Mouse (Mus musculus) heart, postnatal 0 days (tissue): ENCODE results near the gene Acvr1b. TPM values are rescaled to one million over a fixed set of nuclear protein-coding genes. Genes with fewer than 3 reads are reported as not detected.

ENCODE experiments used
- ATAC-seq: fragments of 200-750 bp; cut with Nextera tagmentation; 2 replicates; pipeline ENCODE4 v1.8.0; 2017; ENCODE audit warnings: low read depth, moderate number of reproducible peaks, moderate library complexity; ENCODE audit not compliant: insufficient read depth
- DNase-seq: peaks from one replicate; pipeline ENCODE4 v3.0.0-alpha.2; 2016; ENCODE audit warnings: low spot score
- H3K27ac ChIP-seq: fragments of 300-500 bp; sonication (generic); 2 replicates; pipeline ENCODE4 v1.5.1; 2014; ENCODE audit warnings: low read depth, mild to moderate bottlenecking
- H3K27me3 ChIP-seq: fragments of 300-500 bp; sonication (generic); 2 replicates; pipeline ENCODE4 v1.6.1; 2014; ENCODE audit warnings: low read length, mixed read lengths; ENCODE audit not compliant: control insufficient read depth, insufficient read depth
- H3K36me3 ChIP-seq: fragments of 300-500 bp; sonication (generic); replicated peaks from 2 replicates; pipeline ENCODE4 v1.6.1; 2014; ENCODE audit warnings: low read length, mixed read lengths; ENCODE audit not compliant: control insufficient read depth, insufficient read depth
- H3K4me1 ChIP-seq: fragments of 300-500 bp; sonication (generic); 2 replicates; pipeline ENCODE4 v1.6.1; 2014; ENCODE audit warnings: antibody characterized with exemption; ENCODE audit not compliant: control insufficient read depth, insufficient read depth
- H3K4me2 ChIP-seq: fragments of 300-500 bp; sonication (generic); 2 replicates; pipeline ENCODE4 v1.6.1; 2014; ENCODE audit warnings: low read depth, mild to moderate bottlenecking, low read length, moderate library complexity
- H3K4me3 ChIP-seq: fragments of 300-500 bp; sonication (generic); 2 replicates; pipeline ENCODE4 v1.5.1; 2014; ENCODE audit warnings: low read depth, low read length
- H3K9ac ChIP-seq: fragments of 300-500 bp; sonication (generic); replicated peaks from 2 replicates; pipeline ENCODE4 v1.6.1; 2014; ENCODE audit warnings: low read depth, low read length, mixed read lengths
- H3K9me3 ChIP-seq: fragments of 300-500 bp; sonication (generic); replicated peaks from 2 replicates; pipeline ENCODE4 v1.6.1; 2016; ENCODE audit warnings: low read length; ENCODE audit not compliant: control insufficient read depth
- CTCF ChIP-seq: IDR thresholded peaks from 2 replicates; pipeline ENCODE4 v1.5.1; 2016; ENCODE audit warnings: antibody characterized with exemption, control low read depth, low read depth
- EP300 ChIP-seq: IDR thresholded peaks from 2 replicates; pipeline ENCODE4 v1.6.1; 2016; ENCODE audit warnings: antibody characterized with exemption, low read depth
- WGBS: fragments of 180-500 bp; shearing (Covaris S2); extraction: QIAGEN DNeasy Blood & Tissue Kit; methylation state at CpG from one replicate; pipeline ENCODE4 v1.1.7; 2014; 5-methylcytosine and 5-hydroxymethylcytosine counted together
- polyA plus RNA-seq: library from polyadenylated mRNA; unstranded; fragments of >200 nt; fragmentation: Nextera tagmentation; extraction: Ambion mirVana; gene quantifications from 2 replicates; pipeline ENCODE4 v1.2.1, GENCODE M21; 2015
- total RNA-seq: library from RNA; depleted of rRNA; stranded (reverse); fragments of >200 nt; gene quantifications from 2 replicates; pipeline ENCODE4 v1.2.3, GENCODE M21; 2014; ENCODE audit warnings: low replicate concordance

Acvr1b gene
- total and polyA plus RNA-seq, 2 experiments from 2014 or later: 5.8 to 25.9 TPM

GRCm38 (mm10) chr15:101197497-101198179, 23.8 kb downstream of the Acvr1b start:
- H3K36me3 ChIP-seq: peaks cover 70% of the 10 kb centered on the region

DNA sequence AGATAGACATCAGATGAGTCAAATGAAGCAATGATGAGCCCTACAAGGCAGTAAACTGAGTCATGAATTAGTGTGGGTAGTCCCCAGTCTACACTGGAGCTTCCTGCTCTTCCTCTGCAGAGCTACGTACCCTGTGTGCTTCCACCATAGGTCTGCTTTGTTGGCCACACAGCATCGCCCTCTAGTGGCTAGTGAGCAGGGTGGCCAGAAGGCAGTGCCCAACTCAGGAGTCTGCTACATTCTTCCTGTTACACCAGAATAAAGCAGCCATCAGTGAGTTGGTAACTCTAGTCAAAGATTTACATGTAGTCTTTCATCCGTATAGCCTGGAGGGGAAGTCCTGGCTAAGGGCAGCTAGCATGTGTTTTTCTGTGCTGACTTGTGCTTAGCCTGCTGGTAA, 24.4 kb downstream of the Acvr1b start:
- H3K27ac ChIP-seq: no peak overlapping the region
- 27% methylated on average over 3 of the region's 3 CpGs for WGBS
- no peaks in the 10 kb centered on the region for H3K27me3 ChIP-seq
- DNase-seq (peak; percentile 78), ATAC-seq (peak; percentile 79)
- H3K9me3 ChIP-seq: peaks cover 3% of the 10 kb centered on the region; the same call in 1 of the 2 replicates
- no peaks in the 10 kb centered on the region; the same call in 1 of the 2 replicates for H3K4me1 ChIP-seq
- peaks cover 76% of the 10 kb centered on the region for H3K36me3 ChIP-seq
- H3K9ac ChIP-seq: no peak overlapping the region
- TF ChIP-seq CTCF (peak; percentile 97), EP300 (no peak)
- H3K4me3 ChIP-seq: no peak overlapping the region
- H3K4me2 ChIP-seq: no peak overlapping the region

More at GRCm38 (mm10) chr15:101197497-101198179, 23.8 kb downstream of the Acvr1b start:
- Histone ChIP-seq H3K9ac (no peak overlapping the region), H3K4me1 (peaks cover 5% of the 10 kb centered on the region; the same call in 1 of the 2 replicates), H3K27ac (no peak overlapping the region), H3K4me3 (no peak overlapping the region), H3K9me3 (peaks cover 3% of the 10 kb centered on the region; the same call in 1 of the 2 replicates), H3K4me2 (no peak overlapping the region), H3K27me3 (no peaks in the 10 kb centered on the region)
- ATAC-seq (no peak), DNase-seq (no peak)
- 86% methylated on average over 15 of the region's 15 CpGs for WGBS
- no peak for TF ChIP-seq CTCF
- no peak for TF ChIP-seq EP300

GRCm38 (mm10) chr15:101198850-101199249, 25.0 kb downstream of the Acvr1b start:
- no peak overlapping the region for H3K9ac ChIP-seq
- peaks cover 3% of the 10 kb centered on the region; the same call in 1 of the 2 replicates for H3K9me3 ChIP-seq
- no peaks in the 10 kb centered on the region for H3K4me1 ChIP-seq
- H3K27ac ChIP-seq: no peak overlapping the region
- H3K27me3 ChIP-seq: no peaks in the 10 kb centered on the region
- ATAC-seq: no peak
- H3K36me3 ChIP-seq: peaks cover 82% of the 10 kb centered on the region
- no peak overlapping the region for H3K4me2 ChIP-seq
- DNase-seq: no peak
- WGBS: 86% methylated on average over 14 of the region's 14 CpGs
- no peak for TF ChIP-seq EP300
- peak; percentile 20; the same call in 1 of the 2 replicates for TF ChIP-seq CTCF
- H3K4me3 ChIP-seq: no peak overlapping the region

DNA sequence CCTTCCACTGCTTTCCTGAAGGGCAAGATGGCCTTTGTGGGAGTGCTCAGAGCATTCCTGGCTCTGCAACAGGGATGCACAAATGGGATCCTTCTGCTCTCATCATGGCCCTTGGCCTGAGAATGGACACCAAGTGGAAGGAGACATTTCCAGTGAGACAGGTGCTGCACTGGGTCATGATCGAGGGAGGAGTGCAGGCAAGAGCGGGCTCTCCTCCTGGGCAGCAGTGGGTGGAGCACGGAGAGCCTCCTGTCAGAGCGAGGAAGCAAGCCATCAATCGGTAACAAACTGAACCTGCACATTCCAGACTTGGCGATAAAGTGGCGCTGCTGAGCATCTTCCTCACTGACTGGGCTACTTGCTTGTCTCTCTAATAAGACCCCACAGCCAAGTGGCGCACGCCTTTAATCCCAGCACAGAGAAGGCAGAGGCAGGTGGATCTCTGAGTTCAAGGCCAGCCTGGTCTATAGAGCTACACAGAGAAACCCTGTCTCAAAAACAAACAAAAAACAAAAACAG, 27.0 kb downstream of the Acvr1b start:
- no peaks in the 10 kb centered on the region for H3K27me3 ChIP-seq
- peaks cover 78% of the 10 kb centered on the region for H3K36me3 ChIP-seq
- H3K4me3 ChIP-seq: no peak overlapping the region
- no peak overlapping the region for H3K27ac ChIP-seq
- no peak overlapping the region for H3K4me2 ChIP-seq
- 97% methylated on average over 9 of the region's 9 CpGs for WGBS
- TF ChIP-seq EP300 (no peak), CTCF (no peak)
- peaks cover 3% of the 10 kb centered on the region; the same call in 1 of the 2 replicates for H3K9me3 ChIP-seq
- DNase-seq: no peak
- H3K9ac ChIP-seq: no peak overlapping the region
- H3K4me1 ChIP-seq: no peaks in the 10 kb centered on the region
- no peak for ATAC-seq

DNA sequence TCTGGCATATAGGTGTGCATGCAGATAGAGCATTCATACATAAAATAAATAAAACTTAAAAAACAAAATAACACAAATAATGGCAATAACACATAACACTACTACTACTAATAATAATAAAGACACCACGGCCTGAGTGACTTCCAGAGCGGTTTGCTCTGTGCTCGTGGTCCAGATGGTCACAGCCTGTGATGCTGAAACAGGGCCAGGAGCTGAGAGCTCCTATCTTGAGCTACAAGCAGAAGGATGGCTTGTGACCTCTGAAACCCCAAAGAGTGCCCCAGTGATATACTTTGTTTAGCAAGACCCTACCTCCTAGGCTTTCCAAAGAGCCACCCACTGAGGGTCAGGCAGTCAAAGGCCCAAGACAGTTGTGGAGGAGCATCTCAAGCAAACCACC, 27.5 kb downstream of the Acvr1b start:
- H3K9me3 ChIP-seq: peaks cover 3% of the 10 kb centered on the region; the same call in 1 of the 2 replicates
- H3K36me3 ChIP-seq: peaks cover 78% of the 10 kb centered on the region
- no peak overlapping the region for H3K4me3 ChIP-seq
- no peak overlapping the region for H3K9ac ChIP-seq
- ATAC-seq (no peak), DNase-seq (no peak)
- H3K4me2 ChIP-seq: no peak overlapping the region
- WGBS: 87% methylated on average over 3 of the region's 3 CpGs
- TF ChIP-seq CTCF (no peak), EP300 (no peak)
- no peak overlapping the region for H3K27ac ChIP-seq
- H3K27me3 ChIP-seq: no peaks in the 10 kb centered on the region
- no peaks in the 10 kb centered on the region for H3K4me1 ChIP-seq
